Mouse (Mus musculus) neural tube, embryonic 12.5 days (tissue): ENCODE measurements around the gene Gm49354. TPM values are rescaled to one million over a fixed set of nuclear protein-coding genes. Genes with fewer than 3 reads are reported as not detected.
"Not testable (repeated sequence)": the region's sequence is repeated elsewhere in the genome, so short reads cannot be mapped to it uniquely, and the experiment has no call there.

Source experiments
- ATAC-seq: fragments of 200-750 bp; cut with Nextera tagmentation; 2 replicates; pipeline ENCODE4 v1.8.0; 2017; ENCODE audit warnings: low read depth, mild to moderate bottlenecking, moderate TSS enrichment, moderate library complexity; ENCODE audit not compliant: low FRiP score
- H3K27ac ChIP-seq: fragments of 300-500 bp; sonication (generic); 2 replicates; pipeline ENCODE4 v1.5.1; 2016
- H3K27me3 ChIP-seq: fragments of 300-500 bp; sonication (generic); replicated peaks from 2 replicates; pipeline ENCODE4 v1.6.1; 2016; ENCODE audit warnings: mild to moderate bottlenecking
- H3K36me3 ChIP-seq: fragments of 300-500 bp; sonication (generic); 2 replicates; pipeline ENCODE4 v1.6.1; 2016; ENCODE audit warnings: mild to moderate bottlenecking
- H3K4me1 ChIP-seq: fragments of 300-500 bp; sonication (generic); 2 replicates; pipeline ENCODE4 v1.6.1; 2016
- H3K4me2 ChIP-seq: fragments of 300-500 bp; sonication (generic); replicated peaks from 2 replicates; pipeline ENCODE4 v1.6.1; 2016; ENCODE audit warnings: mild to moderate bottlenecking
- H3K4me3 ChIP-seq: fragments of 300-500 bp; sonication (generic); 2 replicates; pipeline ENCODE4 v1.5.1; 2016
- H3K9ac ChIP-seq: fragments of 300-500 bp; sonication (generic); 2 replicates; pipeline ENCODE4 v1.6.1; 2016; ENCODE audit warnings: mild to moderate bottlenecking
- H3K9me3 ChIP-seq: fragments of 300-500 bp; sonication (generic); 2 replicates; pipeline ENCODE4 v1.6.1; 2016; ENCODE audit warnings: mild to moderate bottlenecking
- WGBS: fragments of 180-500 bp; shearing (Covaris S2); methylation state at CpG from one replicate; pipeline ENCODE4 v1.1.7; 2016; 5-methylcytosine and 5-hydroxymethylcytosine counted together
- polyA plus RNA-seq: library from polyadenylated mRNA; unstranded; fragments of >200 nt; fragmentation: Nextera tagmentation; extraction: Ambion mirVana; gene quantifications from 2 replicates; pipeline ENCODE4 v1.2.1, GENCODE M21; 2016

The Gm49354 gene
- polyA plus RNA-seq, 1 experiment from 2014 or later, result not detected

GRCm38 (mm10) chr13:59795807-59796465, 13.9 kb upstream of the Gm49354 start:
- Histone ChIP-seq H3K9ac (no peak overlapping the region), H3K36me3 (peaks cover 95% of the 10 kb centered on the region), H3K9me3 (no peaks in the 10 kb centered on the region), H3K27me3 (no peaks in the 10 kb centered on the region), H3K27ac (no peak overlapping the region), H3K4me1 (no peaks in the 10 kb centered on the region), H3K4me2 (no peak overlapping the region), H3K4me3 (no peak overlapping the region)
- ATAC-seq, result no peak
- WGBS, result 94% methylated on average over 6 of the region's 6 CpGs

- Histone ChIP-seq H3K36me3 (peaks cover 95% of the 10 kb centered on the region), H3K4me2 (no peak overlapping the region), H3K4me3 (no peak overlapping the region), H3K4me1 (no peaks in the 10 kb centered on the region), H3K27me3 (no peaks in the 10 kb centered on the region), H3K27ac (no peak overlapping the region), H3K9ac (no peak overlapping the region), H3K9me3 (no peaks in the 10 kb centered on the region)
- 93% methylated on average over 1 of the region's 1 CpGs for WGBS
- ATAC-seq, result no peak
Measured at GRCm38 (mm10) chr13:59794786-59795185, 12.7 kb upstream of the Gm49354 start.

- H3K4me1 ChIP-seq, ATAC-seq, H3K9ac ChIP-seq, H3K27me3 ChIP-seq, H3K4me2 ChIP-seq, H3K9me3 ChIP-seq, H3K27ac ChIP-seq, H3K4me3 ChIP-seq: not testable (repeated sequence)
- 98% methylated on average over 1 of the region's 1 CpGs for whole genome bisulfite sequencing
- H3K36me3 ChIP-seq, result peaks cover 87% of the 10 kb centered on the region
Measured at GRCm38 (mm10) chr13:59779744-59780264, 2.2 kb downstream of the Gm49354 start.

GRCm38 (mm10) chr13:59779213-59779612, 2.8 kb downstream of the Gm49354 start:
- H3K27ac ChIP-seq, result no peak overlapping the region
- H3K9ac ChIP-seq, result no peak overlapping the region
- H3K4me3 ChIP-seq, result no peak overlapping the region
- no peak for ATAC-seq
- 93% methylated on average over 4 of the region's 4 CpGs for WGBS
- H3K27me3 ChIP-seq, result no peaks in the 10 kb centered on the region
- no peak overlapping the region for H3K4me2 ChIP-seq
- peaks cover 83% of the 10 kb centered on the region for H3K36me3 ChIP-seq
- no peaks in the 10 kb centered on the region for H3K9me3 ChIP-seq
- no peaks in the 10 kb centered on the region for H3K4me1 ChIP-seq

GRCm38 (mm10) chr13:59775168-59775567, 6.9 kb downstream of the Gm49354 start:
- Histone ChIP-seq H3K9me3 (no peaks in the 10 kb centered on the region), H3K4me1 (peaks cover 9% of the 10 kb centered on the region; the same call in 1 of the 2 replicates), H3K4me3 (no peak overlapping the region), H3K27me3 (no peaks in the 10 kb centered on the region), H3K27ac (no peak overlapping the region), H3K36me3 (peaks cover 51% of the 10 kb centered on the region), H3K9ac (no peak overlapping the region), H3K4me2 (no peak overlapping the region)
- WGBS, result 92% methylated on average over 3 of the region's 3 CpGs
- ATAC-seq, result no peak

- Histone ChIP-seq H3K4me1 (peaks cover 35% of the 10 kb centered on the region), H3K9ac (no peak overlapping the region), H3K36me3 (peaks cover 23% of the 10 kb centered on the region), H3K27me3 (no peaks in the 10 kb centered on the region), H3K4me3 (no peak overlapping the region), H3K4me2 (peak overlapping the region; percentile 64; the same call in 1 of the 2 replicates), H3K9me3 (no peaks in the 10 kb centered on the region), H3K27ac (no peak overlapping the region)
- ATAC-seq, result no peak
- 79% methylated on average over 9 of the region's 9 CpGs for WGBS
Measured at GRCm38 (mm10) chr13:59771257-59771656, 10.8 kb downstream of the Gm49354 start.

GRCm38 (mm10) chr13:59770847-59771246, 11.2 kb downstream of the Gm49354 start:
- peak overlapping the region; percentile 77; the same call in 1 of the 2 replicates for H3K9ac ChIP-seq
- ATAC-seq, result no peak
- H3K4me2 ChIP-seq, result peak overlapping the region; percentile 64
- peaks cover 23% of the 10 kb centered on the region for H3K36me3 ChIP-seq
- H3K27ac ChIP-seq, result peak overlapping the region; percentile 43
- no peak overlapping the region for H3K4me3 ChIP-seq
- H3K9me3 ChIP-seq, result no peaks in the 10 kb centered on the region
- no peaks in the 10 kb centered on the region for H3K27me3 ChIP-seq
- H3K4me1 ChIP-seq, result peaks cover 39% of the 10 kb centered on the region
- WGBS, result 78% methylated on average over 9 of the region's 9 CpGs

- peak; percentile 93 for ATAC-seq
- peak overlapping the region; percentile 77 for H3K9ac ChIP-seq
- peaks cover 20% of the 10 kb centered on the region for H3K36me3 ChIP-seq
- no peaks in the 10 kb centered on the region for H3K9me3 ChIP-seq
- H3K4me3 ChIP-seq, result peak overlapping the region; percentile 88
- no peaks in the 10 kb centered on the region for H3K27me3 ChIP-seq
- H3K27ac ChIP-seq, result peak overlapping the region; percentile 97
- peak overlapping the region; percentile 64 for H3K4me2 ChIP-seq
- WGBS, result under 1% methylated on average over 28 of the region's 28 CpGs
- H3K4me1 ChIP-seq, result peaks cover 43% of the 10 kb centered on the region
Measured at GRCm38 (mm10) chr13:59770164-59770562, 11.9 kb downstream of the Gm49354 start.

GRCm38 (mm10) chr13:59769296-59770163, 12.5 kb downstream of the Gm49354 start, which contains the start of gene Isca1:
Gene Isca1 (minus strand): TSS chr13:59769810.
- peak; percentile 99 for ATAC-seq
- Histone ChIP-seq H3K4me3 (peak within 1 kb of the TSS; percentile 88), H3K4me2 (peak within 1 kb of the TSS; percentile 64), H3K27ac (peak within 1 kb of the TSS; percentile 97), H3K4me1 (peaks cover 43% of the 10 kb centered on the region), H3K9ac (peak within 1 kb of the TSS; percentile 86), H3K36me3 (peaks cover 14% of the 10 kb centered on the region; the same call in 1 of the 2 replicates), H3K9me3 (no peaks in the 10 kb centered on the region), H3K27me3 (no peaks in the 10 kb centered on the region)
- under 1% methylated on average over 91 of the region's 91 CpGs for whole genome bisulfite sequencing

GRCm38 (mm10) chr13:59768531-59768930, 13.5 kb downstream of the Gm49354 start:
- no peak for ATAC-seq
- peak overlapping the region; percentile 64 for H3K4me2 ChIP-seq
- H3K4me3 ChIP-seq, result peak overlapping the region; percentile 88
- H3K9ac ChIP-seq, result peak overlapping the region; percentile 86
- H3K36me3 ChIP-seq, result peaks cover 14% of the 10 kb centered on the region; the same call in 1 of the 2 replicates
- peaks cover 43% of the 10 kb centered on the region for H3K4me1 ChIP-seq
- no peaks in the 10 kb centered on the region for H3K9me3 ChIP-seq
- H3K27me3 ChIP-seq, result no peaks in the 10 kb centered on the region
- WGBS, result 45% methylated on average over 13 of the region's 13 CpGs
- no peak overlapping the region for H3K27ac ChIP-seq

- H3K4me2 ChIP-seq, result peak overlapping the region; percentile 64
- no peaks in the 10 kb centered on the region for H3K27me3 ChIP-seq
- no peak overlapping the region for H3K27ac ChIP-seq
- 0 out of 2 replicates have a peak overlapping the region, but pooled peaks have one; percentile 17 for H3K9ac ChIP-seq
- H3K36me3 ChIP-seq, result peaks cover 17% of the 10 kb centered on the region
- ATAC-seq, result no peak
- H3K9me3 ChIP-seq, result no peaks in the 10 kb centered on the region
- WGBS, result 71% methylated on average over 11 of the region's 11 CpGs
- peaks cover 43% of the 10 kb centered on the region for H3K4me1 ChIP-seq
- no peak overlapping the region for H3K4me3 ChIP-seq
Measured at GRCm38 (mm10) chr13:59766786-59767515, 15.1 kb downstream of the Gm49354 start.
